In genomic region chr17:88400702-88401475, GRCm38 (mm10) we compare ENCODE assay signal across 14 mouse cellular contexts. TPM values are rescaled to one million over a fixed set of nuclear protein-coding genes. Genes with fewer than 3 reads are reported as not detected.
DNase-seq lines count a peak whose midpoint lies in the region; ATAC-seq lines count a peak whose summit lies in the region.
"Had no signal": no experiment of that assay in that cellular context is flagged by ENCODE, and none has a peak within 500 bp of the region (broad histone marks: within the 10 kb centered on the region; RNA-seq: fewer than 3 reads in every experiment).

No protein-coding gene starts in this region.

- DNase-seq in forebrain, embryonic 14.5 days (ENCODE audit: low spot score): no peak
- no peak for DNase-seq in forebrain, embryonic 11.5 days (ENCODE audit: low spot score)
- peak; percentile 75 for DNase-seq in midbrain, embryonic 11.5 days (ENCODE audit: low spot score, missing footprints)
- DNase-seq in cerebellum, postnatal 10 days: peak; percentile 94 to 96
- peak; percentile 63 for DNase-seq in retina, embryonic 14.5 days (ENCODE audit: low spot score)
- no peak for DNase-seq in frontal cortex, postnatal 10 days (ENCODE audit: low spot score in 2 of 2)
- DNase-seq in left cerebral cortex, postnatal 14 days (ENCODE audit: low spot score in 2 of 2): no peak
- DNase-seq: heart, adult 2 months; kidney, adult 18-20 months; lung, adult 2 months; thymus, postnatal 4 days had no signal

- H3K27me3 ChIP-seq in forebrain, embryonic 14.5 days (replicated peaks; ENCODE audit: control insufficient read depth, insufficient read depth, low read length): peaks cover 9% of the 10 kb centered on the region
- H3K27me3 ChIP-seq in forebrain, embryonic 11.5 days (ENCODE audit: control insufficient read depth, insufficient read depth, low read length): peaks cover 9% of the 10 kb centered on the region; the same call in 1 of the 2 replicates
- peaks cover 3% of the 10 kb centered on the region; the same call in 1 of the 2 replicates for H3K27me3 ChIP-seq in midbrain, embryonic 11.5 days (ENCODE audit: control insufficient read depth, insufficient read depth, low read length)
- no peaks in the 10 kb centered on the region for H3K27me3 ChIP-seq in midbrain, embryonic 16.5 days (ENCODE audit: control insufficient read depth, insufficient read depth, low read depth, low read length)

- no peak overlapping the region for H3K4me3 ChIP-seq in forebrain, embryonic 14.5 days (ENCODE audit: low read depth, low read length)
- H3K4me3 ChIP-seq in forebrain, embryonic 11.5 days (ENCODE audit: low read depth, low read length): no peak overlapping the region
- no peak overlapping the region for H3K4me3 ChIP-seq in midbrain, embryonic 11.5 days (ENCODE audit: low read depth, low read length)
- H3K4me3 ChIP-seq in midbrain, embryonic 16.5 days (ENCODE audit: low read depth, low read length): no peak overlapping the region
- H3K4me3 ChIP-seq: heart, adult 2 months; limb, embryonic 15.5 days had no signal

- H3K9me3 ChIP-seq in forebrain, embryonic 14.5 days (replicated peaks; ENCODE audit: control insufficient read depth, low read length): no peaks in the 10 kb centered on the region
- no peaks in the 10 kb centered on the region for H3K9me3 ChIP-seq in forebrain, embryonic 11.5 days (ENCODE audit: control insufficient read depth, low read length)
- H3K9me3 ChIP-seq in midbrain, embryonic 11.5 days (ENCODE audit: control insufficient read depth, low read length): no peaks in the 10 kb centered on the region
- H3K9me3 ChIP-seq in midbrain, embryonic 16.5 days (replicated peaks; ENCODE audit: control insufficient read depth, low read length, poor library complexity, severe bottlenecking): no peaks in the 10 kb centered on the region
- H3K9me3 ChIP-seq: limb, embryonic 15.5 days had no signal

- intact Hi-C loops in left cerebral cortex, postnatal 14 days (cut with DNase I): no loop called here

- ATAC-seq in forebrain, embryonic 14.5 days: no peak
- ATAC-seq in forebrain, embryonic 11.5 days (replicated peaks; ENCODE audit: low FRiP score): no peak
- ATAC-seq in midbrain, embryonic 11.5 days (ENCODE audit: low FRiP score): 0 out of 2 replicates have a peak, but pooled peaks have one; percentile 35
- ATAC-seq in midbrain, embryonic 16.5 days: no peak
- ATAC-seq: Patski had no signal

- H3K4me1 ChIP-seq in forebrain, embryonic 14.5 days (ENCODE audit: control insufficient read depth, insufficient read depth, low read length): peaks cover 23% of the 10 kb centered on the region
- H3K4me1 ChIP-seq in forebrain, embryonic 11.5 days (replicated peaks; ENCODE audit: control insufficient read depth, insufficient read depth, low read length): peaks cover 7% of the 10 kb centered on the region; the same call in 1 of the 2 replicates
- H3K4me1 ChIP-seq in midbrain, embryonic 11.5 days (ENCODE audit: control insufficient read depth, insufficient read depth, low read length): peaks cover 9% of the 10 kb centered on the region; the same call in 1 of the 2 replicates
- H3K4me1 ChIP-seq in midbrain, embryonic 16.5 days (ENCODE audit: control insufficient read depth, insufficient read depth, low read length): peaks cover 13% of the 10 kb centered on the region
- H3K4me1 ChIP-seq: limb, embryonic 15.5 days had no signal

- H3K4me2 ChIP-seq in forebrain, embryonic 14.5 days (ENCODE audit: low read length): no peak overlapping the region
- H3K4me2 ChIP-seq in forebrain, embryonic 11.5 days (ENCODE audit: low read depth, low read length, severe bottlenecking): no peak overlapping the region
- no peak overlapping the region for H3K4me2 ChIP-seq in midbrain, embryonic 11.5 days
- no peak overlapping the region for H3K4me2 ChIP-seq in midbrain, embryonic 16.5 days (ENCODE audit: low read length)
- H3K4me2 ChIP-seq: limb, embryonic 15.5 days had no signal

- H3K27ac ChIP-seq in forebrain, embryonic 14.5 days (ENCODE audit: low read depth, low read length): 0 out of 2 replicates have a peak overlapping the region, but pooled peaks have one; percentile 14
- no peak overlapping the region for H3K27ac ChIP-seq in forebrain, embryonic 11.5 days (ENCODE audit: low read depth, low read length)
- H3K27ac ChIP-seq in midbrain, embryonic 11.5 days (ENCODE audit: low read depth, low read length): no peak overlapping the region
- no peak overlapping the region for H3K27ac ChIP-seq in midbrain, embryonic 16.5 days (ENCODE audit: low read length)
- H3K27ac ChIP-seq: heart, adult 2 months; limb, embryonic 15.5 days had no signal

- 67% methylated on average over 15 of the region's 15 CpGs for WGBS in forebrain, embryonic 14.5 days
- 77% methylated on average over 15 of the region's 15 CpGs for WGBS in forebrain, embryonic 11.5 days
- 78% methylated on average over 15 of the region's 15 CpGs for WGBS in midbrain, embryonic 11.5 days
- WGBS in midbrain, embryonic 16.5 days: 62% methylated on average over 14 of the region's 15 CpGs

- no peak overlapping the region for H3K9ac ChIP-seq in forebrain, embryonic 14.5 days (ENCODE audit: low read length)
- no peak overlapping the region for H3K9ac ChIP-seq in forebrain, embryonic 11.5 days (ENCODE audit: low read length)
- H3K9ac ChIP-seq in midbrain, embryonic 11.5 days (ENCODE audit: low read length): no peak overlapping the region
- no peak overlapping the region for H3K9ac ChIP-seq in midbrain, embryonic 16.5 days (ENCODE audit: low read depth, low read length)
- H3K9ac ChIP-seq: limb, embryonic 15.5 days had no signal

- H3K36me3 ChIP-seq in forebrain, embryonic 14.5 days (ENCODE audit: control insufficient read depth, insufficient read depth, low read length): no peaks in the 10 kb centered on the region
- no peaks in the 10 kb centered on the region for H3K36me3 ChIP-seq in forebrain, embryonic 11.5 days (ENCODE audit: control insufficient read depth, insufficient read depth, low read length)
- H3K36me3 ChIP-seq in midbrain, embryonic 11.5 days (ENCODE audit: control insufficient read depth, insufficient read depth, low read length): no peaks in the 10 kb centered on the region
- H3K36me3 ChIP-seq in midbrain, embryonic 16.5 days (ENCODE audit: control insufficient read depth, insufficient read depth, low read length): no peaks in the 10 kb centered on the region
- H3K36me3 ChIP-seq: limb, embryonic 15.5 days had no signal

RNA-seq across cellular contexts. Expression of gene Foxn2, which starts 39.6 kb away (rescaled TPM):
- polyA plus RNA-seq in forebrain, embryonic 14.5 days (2014; fragmentation: Nextera tagmentation; extraction: Ambion mirVana): 7.0 and 7.4 TPM in 2 replicates
- polyA plus RNA-seq in forebrain, embryonic 11.5 days (2014; fragmentation: Nextera tagmentation; extraction: Ambion mirVana): 7.1 and 9.5 TPM in 2 replicates
- polyA plus RNA-seq in midbrain, embryonic 11.5 days (2014; fragmentation: Nextera tagmentation; extraction: Ambion mirVana): 7.2 and 8.2 TPM in 2 replicates
- 7.6 and 8.5 TPM in 2 replicates for polyA plus RNA-seq in midbrain, embryonic 16.5 days (2015; fragmentation: Nextera tagmentation; extraction: Ambion mirVana)
- 10 to 100 TPM; 11.5 to 12.1 TPM for total RNA-seq in left cerebral cortex, postnatal 14 days (2021)

Comparison
In these comparisons a context has a peak if more than half of its experiments do, and no peak if none do; other contexts are left out.
1. DNase-seq: peak in midbrain, embryonic 11.5 days (single experiment), cerebellum, postnatal 10 days (2 of 2) and retina, embryonic 14.5 days (single experiment); none in forebrain, embryonic 14.5 days (single experiment), forebrain, embryonic 11.5 days (single experiment), frontal cortex, postnatal 10 days (0 of 2) and left cerebral cortex, postnatal 14 days (0 of 2).